17 mouse cellular contexts compared by ENCODE assay signal in the genomic region with DNA sequence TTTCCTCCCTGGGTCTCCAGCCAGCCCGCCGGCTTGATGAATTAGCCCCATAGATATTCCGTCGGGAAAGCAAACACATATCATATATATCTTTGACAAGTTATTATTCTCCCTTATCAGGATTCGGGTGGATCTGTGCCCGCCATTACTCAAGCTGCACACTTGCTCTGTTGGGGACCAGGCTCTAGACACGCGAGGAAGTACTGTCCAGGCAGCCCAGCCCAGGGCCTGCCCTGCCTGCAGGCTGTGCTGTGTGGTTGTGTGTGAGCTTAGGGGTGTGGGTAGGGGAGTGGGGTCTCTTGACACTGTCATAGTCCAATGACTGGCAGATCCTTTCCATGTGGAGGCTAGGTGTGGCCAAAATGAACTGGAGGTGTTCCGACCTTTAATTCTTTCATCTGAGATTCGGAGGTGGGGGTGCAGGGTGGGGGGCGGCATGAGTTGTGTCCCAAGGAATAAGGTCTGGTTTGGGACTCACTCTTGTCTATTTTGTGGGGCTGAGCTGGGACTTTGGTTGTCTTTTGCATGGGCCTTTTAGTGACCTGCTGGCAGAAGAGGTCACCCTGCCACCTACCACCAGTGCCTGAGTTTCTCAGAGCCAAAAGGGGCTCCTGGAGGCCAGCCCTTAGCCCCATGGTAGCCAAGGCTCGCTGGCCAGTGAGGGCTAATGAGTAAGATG. TPM values are rescaled to one million over a fixed set of nuclear protein-coding genes. Genes with fewer than 3 reads are reported as not detected.
DNase-seq lines count a peak whose midpoint lies in the region; ATAC-seq and TF ChIP-seq lines count a peak whose summit lies in the region.
"Had no signal": no experiment of that assay in that cellular context is flagged by ENCODE, and none has a peak within 500 bp of the region (broad histone marks: within the 10 kb centered on the region; RNA-seq: fewer than 3 reads in every experiment).

No protein-coding gene starts in this region.

- H3K9me3 ChIP-seq in heart, embryonic 10.5 days, result no peaks in the 10 kb centered on the region
- no peaks in the 10 kb centered on the region for H3K9me3 ChIP-seq in neural tube, embryonic 11.5 days (ENCODE audit: control insufficient read depth, low read length)
- H3K9me3 ChIP-seq in neural tube, embryonic 15.5 days (replicated peaks), result no peaks in the 10 kb centered on the region
- H3K9me3 ChIP-seq in neural tube, embryonic 13.5 days, result no peaks in the 10 kb centered on the region

- TF ChIP-seq CTCF in layer of hippocampus, adult 2 months (conservative IDR thresholded peaks at IDR 0.05), result no peak

- peak; percentile 72 for DNase-seq in heart, embryonic 10.5 days (ENCODE audit: low spot score)
- no peak for DNase-seq in heart, adult 8-10 months (ENCODE audit: low spot score)
- DNase-seq in layer of hippocampus, adult 2 months (ENCODE audit: low spot score in 2 of 2), result no peak
- DNase-seq in layer of hippocampus, adult 9-11 months, result no peak
- peak; percentile 30 for DNase-seq in neural tube, embryonic 11.5 days (ENCODE audit: low spot score)
- no peak for DNase-seq in adrenal gland, postnatal 4 days (ENCODE audit: low spot score in 2 of 2)
- DNase-seq: gastrocnemius, postnatal 10 days; kidney, postnatal 10 days; right cerebral cortex, postnatal 4 days; thymus, adult 2 months had no signal

- H3K4me1 ChIP-seq in heart, embryonic 10.5 days, result peaks cover 19% of the 10 kb centered on the region
- peaks cover 4% of the 10 kb centered on the region for H3K4me1 ChIP-seq in neural tube, embryonic 11.5 days (ENCODE audit: control insufficient read depth, insufficient read depth, low read length)
- H3K4me1 ChIP-seq in neural tube, embryonic 15.5 days, result peaks cover 28% of the 10 kb centered on the region
- H3K4me1 ChIP-seq in neural tube, embryonic 13.5 days (replicated peaks), result peaks cover 40% of the 10 kb centered on the region

- H3K4me2 ChIP-seq in neural tube, embryonic 11.5 days (ENCODE audit: low read depth), result no peak overlapping the region
- H3K4me2 ChIP-seq in neural tube, embryonic 15.5 days, result no peak overlapping the region
- H3K4me2 ChIP-seq in neural tube, embryonic 13.5 days, result no peak overlapping the region
- H3K4me2 ChIP-seq: liver, embryonic 11.5 days had no signal

- H3K9ac ChIP-seq in neural tube, embryonic 11.5 days (ENCODE audit: low read length), result no peak overlapping the region
- H3K9ac ChIP-seq in neural tube, embryonic 15.5 days (replicated peaks), result no peak overlapping the region
- H3K9ac ChIP-seq in neural tube, embryonic 13.5 days, result no peak overlapping the region

- ATAC-seq in neural tube, embryonic 11.5 days (ENCODE audit: insufficient read depth, low FRiP score, low TSS enrichment), result no peak
- ATAC-seq in neural tube, embryonic 15.5 days (ENCODE audit: low FRiP score), result no peak
- peak; percentile 57; the same call in 1 of the 2 replicates for ATAC-seq in neural tube, embryonic 13.5 days (ENCODE audit: low read depth)

- H3K27me3 ChIP-seq in heart, embryonic 10.5 days (ENCODE audit: insufficient read depth, poor library complexity, severe bottlenecking), result peaks cover 50% of the 10 kb centered on the region
- H3K27me3 ChIP-seq in neural tube, embryonic 11.5 days (ENCODE audit: control insufficient read depth, insufficient read depth, low read length), result no peaks in the 10 kb centered on the region
- 0 out of 2 replicates have a peak, but pooled peaks cover 8% of the 10 kb centered on the region for H3K27me3 ChIP-seq in neural tube, embryonic 15.5 days (replicated peaks)
- H3K27me3 ChIP-seq in neural tube, embryonic 13.5 days, result 0 out of 2 replicates have a peak, but pooled peaks cover 6% of the 10 kb centered on the region

- no peaks in the 10 kb centered on the region for H3K36me3 ChIP-seq in heart, embryonic 10.5 days
- no peaks in the 10 kb centered on the region for H3K36me3 ChIP-seq in neural tube, embryonic 11.5 days (ENCODE audit: control insufficient read depth, insufficient read depth, low read length)
- no peaks in the 10 kb centered on the region for H3K36me3 ChIP-seq in neural tube, embryonic 15.5 days
- H3K36me3 ChIP-seq in neural tube, embryonic 13.5 days, result no peaks in the 10 kb centered on the region

- WGBS in heart, embryonic 10.5 days, result 43% methylated on average over 12 of the region's 12 CpGs
- 50% methylated on average over 12 of the region's 12 CpGs for WGBS in neural tube, embryonic 11.5 days
- WGBS in neural tube, embryonic 15.5 days, result 38% methylated on average over 12 of the region's 12 CpGs
- WGBS in neural tube, embryonic 13.5 days, result 42% methylated on average over 12 of the region's 12 CpGs

- no peak overlapping the region for H3K4me3 ChIP-seq in heart, embryonic 10.5 days
- no peak overlapping the region for H3K4me3 ChIP-seq in layer of hippocampus, adult 2 months
- H3K4me3 ChIP-seq in neural tube, embryonic 11.5 days (ENCODE audit: low read depth, low read length), result no peak overlapping the region
- H3K4me3 ChIP-seq in neural tube, embryonic 15.5 days (replicated peaks), result no peak overlapping the region
- H3K4me3 ChIP-seq in neural tube, embryonic 13.5 days, result no peak overlapping the region

- H3K27ac ChIP-seq in heart, embryonic 10.5 days, result no peak overlapping the region
- peak overlapping the region; percentile 67; the same call in 1 of the 2 replicates for H3K27ac ChIP-seq in layer of hippocampus, adult 2 months
- H3K27ac ChIP-seq in neural tube, embryonic 11.5 days (ENCODE audit: low read depth, low read length), result peak overlapping the region; percentile 36; the same call in 1 of the 2 replicates
- no peak overlapping the region for H3K27ac ChIP-seq in neural tube, embryonic 15.5 days (replicated peaks)
- H3K27ac ChIP-seq in neural tube, embryonic 13.5 days (replicated peaks), result peak overlapping the region; percentile 25; the same call in 1 of the 2 replicates

RNA-seq across cellular contexts. Expression of a gene that starts 33.0 kb away (rescaled TPM):
- polyA plus RNA-seq in heart, embryonic 10.5 days (2016; fragmentation: Nextera tagmentation; extraction: Ambion mirVana), result not detected in 2 replicates
- not detected for total RNA-seq in heart, adult 8-10 months (2022)
- not detected for total RNA-seq in layer of hippocampus, adult 2 months (2021)
- not detected in 2 replicates for polyA plus RNA-seq in neural tube, embryonic 11.5 days (2014; fragmentation: Nextera tagmentation; extraction: Ambion mirVana)
- not detected in 2 replicates for polyA plus RNA-seq in neural tube, embryonic 15.5 days (2015; fragmentation: Nextera tagmentation; extraction: Ambion mirVana)
- polyA plus RNA-seq in neural tube, embryonic 13.5 days (2015; fragmentation: Nextera tagmentation; extraction: Ambion mirVana), result not detected in 2 replicates
- not detected for total RNA-seq in adrenal gland, postnatal 4 days (2021)
- total RNA-seq: gastrocnemius, postnatal 10 days; left cerebral cortex, postnatal 10 days had no signal
- polyA plus RNA-seq: forebrain, embryonic 16.5 days; heart, embryonic 14.5 days; intestine, embryonic 14.5 days; liver, embryonic 11.5 days had no signal

Comparison
In these comparisons a context has a peak if more than half of its experiments do, and no peak if none do; other contexts are left out.
1. DNase-seq: peak in heart, embryonic 10.5 days (single experiment) and neural tube, embryonic 11.5 days (single experiment); none in heart, adult 8-10 months (single experiment), layer of hippocampus, adult 2 months (0 of 2), layer of hippocampus, adult 9-11 months (single experiment) and adrenal gland, postnatal 4 days (0 of 2).
2. H3K27ac ChIP-seq: peak in layer of hippocampus, adult 2 months (single experiment), neural tube, embryonic 11.5 days (single experiment) and neural tube, embryonic 13.5 days (single experiment); none in heart, embryonic 10.5 days (single experiment) and neural tube, embryonic 15.5 days (single experiment).